Mouse (Mus musculus) bone marrow macrophage, adult 2 months (primary cell): ENCODE measurements at regions not wholly inside any gene's neighbourhood (a gene's known extent, or its start where the extent isn't known, plus 50 kb on each side); places are given as distances from the start of the nearest gene placed in this dataset.

Experiments used
- H3K27ac ChIP-seq: 2 replicates; pipeline ENCODE4 v1.5.1; 2012; ENCODE audit warnings: low read depth, low read length; ENCODE audit not compliant: insufficient read depth
- H3K4me1 ChIP-seq: 2 replicates; pipeline ENCODE4 v1.6.1; 2012; ENCODE audit warnings: low read length; ENCODE audit not compliant: control insufficient read depth, insufficient read depth
- H3K4me3 ChIP-seq: 2 replicates; pipeline ENCODE4 v1.5.1; 2012; ENCODE audit warnings: mild to moderate bottlenecking, low read length, moderate library complexity; ENCODE audit not compliant: insufficient read depth
- CTCF ChIP-seq: IDR thresholded peaks from 2 replicates; pipeline ENCODE4 v1.5.1; 2012; ENCODE audit warnings: low read depth, mild to moderate bottlenecking, low read length, moderate library complexity
- POLR2A ChIP-seq: IDR thresholded peaks from 2 replicates; pipeline ENCODE4 v1.6.1; 2012; ENCODE audit warnings: mild to moderate bottlenecking, low read depth, low read length, borderline replicate concordance

DNA sequence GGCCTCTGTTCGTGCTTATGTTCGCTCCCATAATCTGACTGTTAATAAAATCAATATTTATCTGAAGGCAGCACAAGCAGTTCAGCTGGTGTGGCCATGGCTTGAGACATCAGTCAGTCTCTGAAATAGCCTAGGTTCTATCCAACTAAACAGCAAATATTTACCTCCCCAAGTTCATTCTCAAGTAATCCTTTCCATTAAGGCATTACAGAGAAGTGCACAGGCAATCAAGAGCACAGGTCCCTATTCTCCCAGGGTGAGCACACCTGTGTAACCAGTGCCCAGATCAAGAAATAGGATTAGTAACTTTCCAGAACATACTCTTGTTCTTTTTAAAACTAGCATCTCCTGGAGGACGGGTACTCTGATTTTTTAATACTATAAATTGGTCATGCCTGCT is 199.2 kb upstream of the Bmp2 start:
- TF ChIP-seq POLR2A, result no peak
- TF ChIP-seq CTCF, result no peak
- Histone ChIP-seq H3K4me3 (no peak overlapping the region), H3K27ac (no peak overlapping the region), H3K4me1 (no peaks in the 10 kb centered on the region)

DNA sequence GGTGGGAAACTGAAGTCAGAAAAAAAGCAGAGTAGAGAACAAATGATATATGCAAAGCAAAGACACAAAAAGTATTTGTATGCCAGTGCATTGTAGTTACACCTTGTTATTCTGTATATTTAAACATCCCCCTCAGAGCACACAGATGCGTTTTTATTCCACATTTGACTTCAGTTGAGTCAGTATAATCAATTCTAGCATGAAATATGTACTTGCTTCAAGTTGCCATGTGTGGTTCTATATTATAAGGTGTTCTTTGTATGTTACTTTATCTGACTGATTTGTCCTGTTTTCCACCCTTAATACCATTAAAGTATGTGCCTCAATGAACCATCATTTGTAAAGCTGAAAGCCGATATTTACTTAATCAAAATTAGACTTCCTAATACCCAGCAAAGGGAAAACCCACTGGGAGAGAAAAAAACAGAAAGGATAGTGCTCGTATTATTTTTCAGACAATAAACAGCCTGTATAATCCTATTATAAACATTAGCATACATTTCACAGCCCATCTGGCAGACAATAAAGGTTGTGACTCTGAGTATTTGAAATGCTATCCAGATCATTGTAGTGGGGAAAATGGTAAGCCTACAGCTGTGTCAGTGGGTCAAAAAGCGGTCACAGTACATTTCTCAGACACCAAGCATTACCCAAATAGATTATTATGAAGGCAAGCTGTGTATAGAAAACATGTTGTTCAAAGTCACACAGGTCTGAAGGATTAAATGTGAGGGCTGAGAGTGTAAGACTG is 189.1 kb upstream of the Bmp2 start:
- Histone ChIP-seq H3K4me1 (no peaks in the 10 kb centered on the region), H3K4me3 (no peak overlapping the region), H3K27ac (no peak overlapping the region)
- TF ChIP-seq POLR2A, result no peak
- TF ChIP-seq CTCF, result no peak

GRCm38 (mm10) chr2:133371490-133372215 is 180.3 kb upstream of the Bmp2 start:
- Histone ChIP-seq H3K27ac (no peak overlapping the region), H3K4me1 (no peaks in the 10 kb centered on the region), H3K4me3 (no peak overlapping the region)
- TF ChIP-seq CTCF (no peak), POLR2A (no peak)

- Histone ChIP-seq H3K4me1 (no peaks in the 10 kb centered on the region), H3K27ac (no peak overlapping the region), H3K4me3 (no peak overlapping the region)
- TF ChIP-seq CTCF, result no peak
These were observed 178.4 kb upstream of the Bmp2 start for GRCm38 (mm10) chr2:133373543-133373942.

DNA sequence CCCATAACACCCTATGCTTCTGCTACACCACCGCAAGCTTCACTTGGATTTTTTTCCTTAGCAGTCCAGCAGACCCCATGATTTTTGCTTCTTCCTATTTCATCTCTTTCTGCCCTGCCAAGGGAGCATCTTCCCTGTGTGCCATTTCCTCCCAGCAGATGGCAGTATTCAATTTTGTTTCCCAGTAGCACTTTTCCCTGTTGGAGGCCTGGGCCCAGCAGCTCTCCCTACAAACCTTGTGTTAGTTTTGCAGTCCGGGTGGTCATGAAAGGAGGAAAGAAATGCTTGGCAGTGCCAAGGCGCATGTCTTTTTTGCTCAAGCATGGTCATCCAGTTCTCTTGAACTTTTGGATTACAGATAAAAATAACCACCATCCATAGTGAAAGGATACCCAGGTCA is 170.9 kb upstream of the Bmp2 start:
- no peak for TF ChIP-seq POLR2A
- TF ChIP-seq CTCF, result peak; percentile 47
- no peak overlapping the region for H3K4me3 ChIP-seq
- no peak overlapping the region for H3K27ac ChIP-seq
- H3K4me1 ChIP-seq, result no peaks in the 10 kb centered on the region

- TF ChIP-seq POLR2A, result no peak
- TF ChIP-seq CTCF, result no peak
- Histone ChIP-seq H3K4me1 (no peaks in the 10 kb centered on the region), H3K27ac (no peak overlapping the region), H3K4me3 (no peak overlapping the region)
These were observed 168.6 kb upstream of the Bmp2 start for GRCm38 (mm10) chr2:133383135-133383920.

DNA sequence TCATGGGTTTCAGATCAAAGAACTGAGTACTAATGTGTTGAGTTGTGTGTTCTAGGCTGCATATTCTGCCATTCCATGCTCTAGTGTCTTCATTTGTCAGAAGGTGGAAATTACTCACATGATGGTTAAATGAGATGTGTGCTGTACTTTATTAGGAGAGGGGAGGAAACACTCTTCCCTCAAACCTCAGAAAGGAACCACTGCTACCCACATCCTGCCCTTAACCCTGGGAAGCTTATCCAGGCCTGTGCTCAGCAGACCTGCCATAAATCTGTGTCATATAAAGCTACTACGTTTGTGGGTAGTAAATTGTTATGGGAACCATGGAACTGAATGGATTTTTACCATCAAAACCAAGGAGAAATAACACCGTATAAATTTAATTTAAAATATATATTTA is 166.7 kb upstream of the Bmp2 start:
- no peaks in the 10 kb centered on the region for H3K4me1 ChIP-seq
- no peak overlapping the region for H3K4me3 ChIP-seq
- no peak for TF ChIP-seq POLR2A
- no peak for TF ChIP-seq CTCF
- H3K27ac ChIP-seq, result no peak overlapping the region

GRCm38 (mm10) chr2:133387349-133387748 is 164.6 kb upstream of the Bmp2 start:
- Histone ChIP-seq H3K4me1 (no peaks in the 10 kb centered on the region), H3K4me3 (no peak overlapping the region), H3K27ac (no peak overlapping the region)
- TF ChIP-seq POLR2A, result no peak
- no peak for TF ChIP-seq CTCF

DNA sequence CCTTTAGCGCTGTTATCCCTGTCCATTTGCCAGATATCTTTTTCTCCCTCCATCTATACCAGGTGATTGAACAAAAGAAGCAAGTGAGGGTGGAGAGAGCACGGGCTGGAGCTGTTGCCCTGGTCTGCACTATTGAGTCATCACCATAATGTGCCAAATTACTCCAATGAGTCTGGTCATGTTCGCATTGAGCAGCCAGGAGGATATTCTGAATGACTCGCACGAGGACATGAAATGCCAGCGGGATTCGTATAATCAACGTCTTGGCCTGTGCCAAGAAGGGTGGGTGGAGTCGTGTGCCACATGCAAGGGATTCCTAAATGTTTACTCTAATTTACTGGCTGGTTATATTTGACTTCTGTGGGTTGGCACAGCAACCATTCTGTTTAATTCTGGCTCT is 159.7 kb upstream of the Bmp2 start:
- no peak overlapping the region for H3K27ac ChIP-seq
- TF ChIP-seq CTCF (no peak), POLR2A (no peak)
- H3K4me1 ChIP-seq, result no peaks in the 10 kb centered on the region
- no peak overlapping the region for H3K4me3 ChIP-seq

DNA sequence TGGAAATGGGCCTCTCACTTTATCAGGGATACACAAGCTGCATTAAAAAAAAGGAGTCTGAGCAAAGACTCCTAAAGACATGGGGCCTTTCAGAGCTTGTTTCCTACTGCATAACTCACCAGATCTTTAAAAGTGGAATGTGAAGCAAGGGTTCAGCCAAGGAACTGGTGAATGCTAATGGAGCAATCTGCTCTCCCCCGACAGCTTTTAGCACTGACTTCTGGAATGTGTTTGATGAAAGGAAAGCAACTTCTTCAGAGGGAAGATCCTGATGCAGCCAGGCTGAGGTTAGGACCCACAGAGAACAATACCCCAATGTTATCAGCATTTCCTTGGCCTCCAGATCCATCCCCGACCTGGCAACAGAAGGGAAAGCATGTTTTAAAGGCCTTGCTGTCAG is 154.4 kb upstream of the Bmp2 start:
- TF ChIP-seq CTCF, result no peak
- no peak for TF ChIP-seq POLR2A
- H3K27ac ChIP-seq, result no peak overlapping the region
- no peaks in the 10 kb centered on the region for H3K4me1 ChIP-seq
- H3K4me3 ChIP-seq, result no peak overlapping the region
